In the genomic region with DNA sequence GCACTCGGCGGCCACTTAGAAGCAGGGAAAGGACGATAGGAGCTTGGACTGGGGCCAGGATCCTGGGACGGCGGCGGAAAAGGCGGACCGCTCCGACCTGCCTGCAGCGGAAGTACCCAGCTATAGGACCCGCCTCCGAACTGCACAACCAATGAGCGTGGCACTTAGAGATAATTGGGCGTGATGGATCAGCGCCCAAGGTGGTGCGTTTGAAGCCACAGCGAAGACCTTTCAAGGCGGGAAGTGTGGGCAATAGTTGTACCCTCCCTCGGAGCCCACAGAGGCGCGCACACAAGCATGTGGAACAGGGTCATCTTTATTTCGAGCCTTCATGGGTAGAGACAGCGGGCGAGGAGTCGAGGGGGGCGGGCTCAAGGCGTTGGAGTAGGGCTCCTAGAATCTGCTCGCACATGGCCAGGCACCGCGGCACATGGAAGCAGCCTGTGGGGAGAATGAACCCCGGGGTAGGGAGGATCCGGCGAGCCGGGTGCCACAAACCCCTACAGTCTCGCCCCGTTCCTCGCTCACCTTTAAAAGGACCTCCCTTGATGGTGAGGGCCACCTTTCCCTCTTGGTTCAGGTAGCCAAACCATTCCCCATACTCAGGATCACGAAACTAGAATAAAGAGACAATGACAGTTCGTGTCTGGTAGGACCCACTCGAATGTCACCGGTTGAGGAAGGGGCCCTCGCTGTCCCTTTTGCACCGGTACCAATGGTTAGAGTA, we compare ENCODE assay signal across 8 mouse cellular contexts. TPM values are rescaled to one million over a fixed set of nuclear protein-coding genes. Genes with fewer than 3 reads are reported as not detected.
DNase-seq lines count a peak whose midpoint lies in the region; ATAC-seq and TF ChIP-seq lines count a peak whose summit lies in the region.

A gene (minus strand): TSS at position 48 of the 727 bp plus-strand sequence.
A gene (minus strand): TSS at position 122 of the 727 bp plus-strand sequence.

- peak within 1 kb of the TSS; percentile 68 for H3K9ac ChIP-seq in ES-Bruce4 (ENCODE audit: low read depth, poor library complexity, severe bottlenecking)
- peak within 1 kb of the TSS; percentile 69 for H3K9ac ChIP-seq in forebrain, embryonic 12.5 days
- H3K9ac ChIP-seq in liver, postnatal 0 days (replicated peaks), result peak within 1 kb of the TSS; percentile 74
- H3K9ac ChIP-seq in neural tube, embryonic 14.5 days (replicated peaks; ENCODE audit: low read depth, low read length), result peak within 1 kb of the TSS; percentile 61

- no peaks in the 10 kb centered on the region for H3K27me3 ChIP-seq in ES-Bruce4 (ENCODE audit: control insufficient read depth, insufficient read depth, low read length, poor library complexity, severe bottlenecking)
- H3K27me3 ChIP-seq in forebrain, embryonic 12.5 days, result no peaks in the 10 kb centered on the region
- H3K27me3 ChIP-seq in liver, postnatal 0 days (ENCODE audit: insufficient read depth, low read length), result no peaks in the 10 kb centered on the region
- H3K27me3 ChIP-seq in neural tube, embryonic 14.5 days (ENCODE audit: control insufficient read depth, insufficient read depth, low read length), result no peaks in the 10 kb centered on the region

- H3K27ac ChIP-seq in ES-Bruce4 (ENCODE audit: insufficient read depth, low read length), result peak within 1 kb of the TSS; percentile 63
- peak within 1 kb of the TSS; percentile 83 for H3K27ac ChIP-seq in forebrain, embryonic 12.5 days
- H3K27ac ChIP-seq in liver, postnatal 0 days (ENCODE audit: low read depth), result peak within 1 kb of the TSS; percentile 79
- peak within 1 kb of the TSS; percentile 70 for H3K27ac ChIP-seq in neural tube, embryonic 14.5 days (ENCODE audit: low read depth, low read length)

- WGBS in forebrain, embryonic 12.5 days, result 17% methylated on average over 43 of the region's 43 CpGs
- 12% methylated on average over 43 of the region's 43 CpGs for WGBS in large intestine, adult 2 months
- WGBS in liver, postnatal 0 days (ENCODE audit: insufficient replicate concordance), result 19% methylated on average over 43 of the region's 43 CpGs
- WGBS in neural tube, embryonic 14.5 days, result 19% methylated on average over 43 of the region's 43 CpGs

- ATAC-seq in forebrain, embryonic 12.5 days (ENCODE audit: low FRiP score), result peak; percentile 98
- ATAC-seq in liver, postnatal 0 days, result peak; percentile 97
- peak; percentile 99 for ATAC-seq in neural tube, embryonic 14.5 days (ENCODE audit: low read depth)

- no peak for TF ChIP-seq EP300 in ES-Bruce4 (IDR thresholded peaks at IDR 0.05; ENCODE audit: insufficient read depth, low read depth, low read length)
- 0 out of 2 replicates have a peak, but pooled peaks have one; percentile 34 for TF ChIP-seq EP300 in liver, postnatal 0 days (IDR thresholded peaks at IDR 0.05; ENCODE audit: low read depth)

- H3K4me3 ChIP-seq in ES-Bruce4 (ENCODE audit: low read depth, low read length), result peak within 1 kb of the TSS; percentile 92
- peak within 1 kb of the TSS; percentile 55 for H3K4me3 ChIP-seq in forebrain, embryonic 12.5 days (replicated peaks)
- H3K4me3 ChIP-seq in liver, postnatal 0 days (ENCODE audit: low read depth, low read length), result peak within 1 kb of the TSS; percentile 61
- H3K4me3 ChIP-seq in neural tube, embryonic 14.5 days (ENCODE audit: low read depth, low read length), result peak within 1 kb of the TSS; percentile 54

- DNase-seq in c-Kit-positive CD71-positive TER-119-positive erythroid progenitor cells, embryonic 14.5 days (ENCODE audit: low spot score), result peak; percentile 77
- DNase-seq in heart, postnatal 10 days, result peak; percentile 91 to 93
- DNase-seq in large intestine, adult 2 months (ENCODE audit: low read depth, low spot score), result peak; percentile 65
- DNase-seq in liver, postnatal 0 days, result peak; percentile 91
- DNase-seq in thymus, adult 18-20 months, result peak; percentile 66 to 78

- H3K36me3 ChIP-seq in ES-Bruce4 (ENCODE audit: control insufficient read depth, insufficient read depth, low read length, poor library complexity, severe bottlenecking), result peaks cover 17% of the 10 kb centered on the region; the same call in 1 of the 2 replicates
- H3K36me3 ChIP-seq in forebrain, embryonic 12.5 days (replicated peaks), result peaks cover 22% of the 10 kb centered on the region
- H3K36me3 ChIP-seq in liver, postnatal 0 days (replicated peaks; ENCODE audit: insufficient read depth, low read length), result 0 out of 2 replicates have a peak, but pooled peaks cover 8% of the 10 kb centered on the region
- 0 out of 2 replicates have a peak, but pooled peaks cover 5% of the 10 kb centered on the region for H3K36me3 ChIP-seq in neural tube, embryonic 14.5 days (ENCODE audit: control insufficient read depth, insufficient read depth, low read length)

- intact Hi-C loops in heart, postnatal 10 days (cut with DNase I), result loop anchor here (5.0 kb wide), 1 partner anchor 135 kb away; a partner anchor contains a TSS

- no peak for TF ChIP-seq POLR2A in ES-Bruce4 (IDR thresholded peaks at IDR 0.05; ENCODE audit: insufficient read depth, low read length)

- no peaks in the 10 kb centered on the region for H3K9me3 ChIP-seq in ES-Bruce4 (replicated peaks; ENCODE audit: control insufficient read depth, insufficient read depth, low read length, poor library complexity, severe bottlenecking)
- no peaks in the 10 kb centered on the region for H3K9me3 ChIP-seq in forebrain, embryonic 12.5 days
- H3K9me3 ChIP-seq in liver, postnatal 0 days (ENCODE audit: low read length), result no peaks in the 10 kb centered on the region
- H3K9me3 ChIP-seq in neural tube, embryonic 14.5 days (ENCODE audit: control insufficient read depth, low read length), result no peaks in the 10 kb centered on the region

- peak within 1 kb of the TSS; percentile 63 for H3K4me2 ChIP-seq in forebrain, embryonic 12.5 days
- peak within 1 kb of the TSS; percentile 85 for H3K4me2 ChIP-seq in liver, postnatal 0 days (ENCODE audit: low read depth, low read length)
- H3K4me2 ChIP-seq in neural tube, embryonic 14.5 days (ENCODE audit: low read depth, low read length), result peak within 1 kb of the TSS; percentile 60

- no peak for TF ChIP-seq CTCF in ES-Bruce4 (IDR thresholded peaks at IDR 0.05; ENCODE audit: low read depth, low read length)
- no peak for TF ChIP-seq CTCF in liver, postnatal 0 days (IDR thresholded peaks at IDR 0.05; ENCODE audit: low read depth)

- H3K4me1 ChIP-seq in ES-Bruce4 (ENCODE audit: control insufficient read depth, insufficient read depth, low read length), result no peaks in the 10 kb centered on the region
- peaks cover 10% of the 10 kb centered on the region; the same call in 1 of the 2 replicates for H3K4me1 ChIP-seq in forebrain, embryonic 12.5 days
- no peaks in the 10 kb centered on the region for H3K4me1 ChIP-seq in liver, postnatal 0 days (ENCODE audit: insufficient read depth)
- H3K4me1 ChIP-seq in neural tube, embryonic 14.5 days (ENCODE audit: control insufficient read depth, insufficient read depth, low read length), result no peaks in the 10 kb centered on the region

RNA-seq across cellular contexts. Expression of the first gene that starts in this region (rescaled TPM):
- polyA plus RNA-seq in ES-Bruce4 (2011; ENCODE audit: insufficient read depth, insufficient read length, low read depth, missing spikeins), result 3.5 and 4.7 TPM in 2 replicates
- polyA plus RNA-seq in forebrain, embryonic 12.5 days (2016; fragmentation: Nextera tagmentation; extraction: Ambion mirVana), result 1.8 and 3.6 TPM in 2 replicates
- 1 to 10 TPM; 1.8 to 2.5 TPM for total RNA-seq in heart, postnatal 10 days (2021)
- 23.9 and 25.9 TPM in 2 replicates for polyA plus RNA-seq in large intestine, adult 2 months (2012; rRNA removed)
- 5.1 and 5.2 TPM in 2 replicates for polyA plus RNA-seq in liver, postnatal 0 days (2015; fragmentation: Nextera tagmentation; extraction: Ambion mirVana)
- 3.3 and 3.8 TPM in 2 replicates for polyA plus RNA-seq in neural tube, embryonic 14.5 days (2014; fragmentation: Nextera tagmentation; extraction: Ambion mirVana)

RNA-seq across cellular contexts. Expression of the second gene that starts in this region (rescaled TPM):
- 77.1 and 87.9 TPM in 2 replicates for polyA plus RNA-seq in ES-Bruce4 (2011; ENCODE audit: insufficient read depth, insufficient read length, low read depth, missing spikeins)
- 115 and 117 TPM in 2 replicates for polyA plus RNA-seq in forebrain, embryonic 12.5 days (2016; fragmentation: Nextera tagmentation; extraction: Ambion mirVana)
- 10 to 100 TPM; 60.1 to 69.0 TPM for total RNA-seq in heart, postnatal 10 days (2021)
- polyA plus RNA-seq in large intestine, adult 2 months (2012; rRNA removed), result 95.2 and 104 TPM in 2 replicates
- polyA plus RNA-seq in liver, postnatal 0 days (2015; fragmentation: Nextera tagmentation; extraction: Ambion mirVana), result 48.9 and 51.8 TPM in 2 replicates
- 94.5 and 106 TPM in 2 replicates for polyA plus RNA-seq in neural tube, embryonic 14.5 days (2014; fragmentation: Nextera tagmentation; extraction: Ambion mirVana)

Comparison
In these comparisons a context has a peak if more than half of its experiments do, and no peak if none do; other contexts are left out.
1. Peak in every context shown above with its lines: DNase-seq, ATAC-seq, H3K4me3 ChIP-seq and H3K27ac ChIP-seq.